Mouse (Mus musculus) thymus, postnatal 25 days (tissue): ENCODE measurements around the gene Fam168b.

Experiments used
- DNase-seq: peaks from one replicate; pipeline ENCODE4 v3.0.0; 2022

Fam168b gene

DNA sequence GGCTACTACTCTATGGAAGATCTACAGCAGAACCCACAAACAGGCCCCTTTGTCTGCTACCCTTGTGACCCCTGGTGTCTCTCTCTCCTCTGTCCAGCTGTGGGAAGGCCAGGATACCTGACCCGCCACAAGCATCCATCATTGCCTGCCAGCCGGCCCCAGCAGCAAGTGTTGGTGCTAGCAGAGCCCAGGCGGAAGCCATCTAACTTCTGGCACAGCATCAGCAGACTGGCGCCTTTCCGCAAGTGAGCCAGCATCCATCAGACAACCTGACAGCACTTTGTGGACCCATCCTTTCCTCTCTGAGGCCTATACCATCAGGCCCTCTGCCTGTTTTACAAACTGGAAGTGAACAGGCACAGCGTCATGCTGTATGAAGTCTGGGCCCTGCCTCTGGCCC is 31.3 kb downstream of the Fam168b start:
- no peak for DNase-seq

DNA sequence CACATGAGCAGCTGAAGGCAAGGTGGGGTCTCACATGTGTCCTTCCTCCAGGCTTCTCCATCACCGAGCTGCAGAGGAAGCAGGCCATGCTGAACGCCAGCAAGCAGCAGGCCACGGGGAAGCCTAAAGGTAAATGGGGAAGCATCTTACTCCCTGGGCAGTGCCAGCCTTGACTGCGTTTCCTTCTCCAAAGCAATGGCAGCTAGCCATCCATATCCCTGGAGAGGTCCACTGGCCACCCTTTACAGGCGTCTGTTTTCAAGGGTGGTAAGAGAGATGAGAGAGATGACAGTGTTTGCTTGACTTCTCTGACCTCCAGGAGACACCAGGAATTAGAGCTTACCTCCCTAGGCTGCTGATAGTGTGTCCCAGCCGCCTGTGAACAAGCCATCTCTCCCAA is 31.8 kb downstream of the Fam168b start:
- DNase-seq = no peak

DNA sequence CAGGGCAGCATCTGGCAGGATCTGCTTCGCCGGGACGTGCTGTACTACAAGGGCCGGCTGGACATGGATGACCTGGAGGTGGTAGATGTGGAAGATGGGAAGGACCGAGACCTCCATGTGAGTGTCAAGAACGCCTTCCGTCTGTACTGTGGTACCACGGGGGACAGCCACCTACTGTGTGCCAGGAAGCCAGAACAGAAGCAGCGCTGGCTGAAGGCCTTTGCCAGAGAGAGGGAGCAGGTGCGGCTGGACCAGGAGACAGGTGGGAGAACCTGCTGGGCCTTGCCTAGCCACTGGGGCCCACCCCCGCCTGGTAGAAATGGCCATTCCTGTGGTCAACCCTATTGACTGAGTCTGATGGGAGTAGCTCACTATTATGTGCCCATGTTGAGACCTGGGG is 32.6 kb downstream of the Fam168b start:
- DNase-seq = no peak

- DNase-seq = no peak
Measured at GRCm38 (mm10) chr1:34808445-34808844, 34.4 kb downstream of the Fam168b start.

DNA sequence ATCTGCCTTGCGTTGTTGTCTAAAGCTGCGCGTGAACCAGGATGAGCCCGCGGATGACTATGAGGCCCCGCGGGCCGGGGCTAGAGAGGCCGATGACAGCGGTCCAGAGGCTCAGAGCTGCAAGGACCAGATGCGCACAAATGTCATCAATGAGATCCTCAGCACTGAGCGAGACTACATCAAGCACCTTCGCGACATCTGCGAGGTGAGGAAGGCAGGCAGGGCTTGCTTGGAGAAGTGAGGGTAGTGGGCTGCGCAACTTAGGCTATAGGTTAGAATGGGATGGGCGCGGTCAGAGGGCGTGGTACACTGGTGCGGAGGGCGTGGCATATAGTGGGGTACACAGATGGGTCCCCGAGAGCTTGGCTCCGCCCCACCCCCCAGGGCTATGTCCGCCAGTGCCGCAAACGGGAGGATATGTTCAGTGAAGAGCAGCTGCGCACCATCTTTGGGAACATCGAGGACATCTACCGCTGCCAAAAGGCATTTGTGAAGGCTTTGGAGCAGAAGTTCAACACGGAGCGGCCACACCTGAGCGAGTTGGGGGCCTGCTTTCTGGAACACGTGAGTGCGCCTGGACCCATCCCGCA is 36.8 kb downstream of the Fam168b start:
- no peak for DNase-seq

DNA sequence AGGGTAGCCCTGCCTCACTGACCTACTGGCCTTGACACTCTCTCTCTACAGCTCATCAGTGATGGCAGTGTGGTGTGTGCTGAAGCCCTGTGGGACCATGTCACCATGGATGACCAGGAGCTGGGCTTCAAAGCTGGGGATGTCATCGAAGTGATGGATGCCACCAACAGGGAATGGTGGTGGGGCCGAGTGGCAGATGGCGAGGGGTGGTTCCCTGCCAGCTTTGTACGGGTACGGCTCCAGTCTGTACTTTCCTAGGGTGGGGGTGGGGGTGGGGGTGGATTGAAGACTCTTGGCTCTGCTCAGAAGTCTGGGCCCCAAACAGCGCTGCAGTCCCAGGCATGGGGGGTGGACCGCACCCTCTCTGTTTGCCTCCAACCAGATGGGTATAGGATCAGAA is 38.0 kb downstream of the Fam168b start:
- no peak for DNase-seq

GRCm38 (mm10) chr1:34802290-34802642 is 40.6 kb downstream of the Fam168b start:
- DNase-seq = peak; percentile 77

- peak; percentile 77 for DNase-seq
Measured at GRCm38 (mm10) chr1:34801616-34802289, 41.1 kb downstream of the Fam168b start.

- no peak for DNase-seq
Measured at GRCm38 (mm10) chr1:34799140-34799539, 43.7 kb downstream of the Fam168b start.

GRCm38 (mm10) chr1:34793304-34794300 is 49.3 kb downstream of the Fam168b start:
- no peak for DNase-seq

GRCm38 (mm10) chr1:34783538-34784161 is 59.2 kb downstream of the Fam168b start:
- DNase-seq = no peak

- DNase-seq = no peak
Measured at GRCm38 (mm10) chr1:34775870-34776269, 67.0 kb downstream of the Fam168b start.

DNA sequence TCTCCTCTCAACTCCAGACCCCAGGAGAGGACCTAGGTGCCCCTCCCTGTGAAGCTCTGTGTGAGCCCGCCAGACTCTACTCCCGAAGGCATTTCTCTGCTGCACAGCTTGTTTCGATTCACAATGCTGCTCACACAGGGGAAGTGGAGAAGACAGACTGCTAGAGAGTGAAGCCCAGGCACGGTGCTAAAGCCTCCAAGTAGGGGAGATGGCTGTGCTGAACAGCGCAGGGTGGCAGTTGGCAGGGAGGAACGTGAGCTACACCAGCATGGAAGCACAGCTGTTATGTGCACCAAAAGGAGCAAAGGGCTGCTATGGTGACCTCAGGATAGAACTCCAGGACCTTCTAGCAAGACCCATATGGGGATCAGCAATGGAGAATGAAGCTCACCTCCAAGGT is 74.0 kb downstream of the Fam168b start:
- DNase-seq = no peak

DNA sequence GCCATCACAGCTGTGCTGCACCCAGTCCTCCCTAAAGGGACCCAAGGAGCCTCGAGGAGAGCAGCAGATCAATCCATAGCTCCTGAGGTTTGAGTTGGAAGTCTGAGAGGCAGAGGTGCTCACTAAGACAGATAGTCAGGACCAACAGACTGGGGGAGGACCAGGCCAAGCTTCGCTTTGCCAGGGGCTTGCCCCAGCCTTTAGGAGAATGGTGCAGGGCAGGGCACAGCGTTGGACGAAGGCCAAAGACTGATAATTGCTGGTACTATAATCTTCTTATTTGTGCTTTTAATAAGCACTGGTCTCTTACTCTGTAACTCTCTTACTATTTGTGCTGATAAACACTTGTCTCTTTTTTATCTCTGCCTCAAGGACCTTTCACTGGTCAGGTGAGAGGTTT is 75.0 kb downstream of the Fam168b start:
- DNase-seq = no peak

GRCm38 (mm10) chr1:34766899-34767298 is 76.0 kb downstream of the Fam168b start:
- no peak for DNase-seq
